Mouse (Mus musculus) heart, embryonic 13.5 days (tissue): ENCODE results near the gene Cela3b. TPM values are rescaled to one million over a fixed set of nuclear protein-coding genes. Genes with fewer than 3 reads are reported as not detected.
"Not testable (repeated sequence)": the region's sequence is repeated elsewhere in the genome, so short reads cannot be mapped to it uniquely, and the experiment has no call there.

Experiments used
- ATAC-seq: fragments of 200-750 bp; cut with Nextera tagmentation; 2 replicates; pipeline ENCODE4 v1.8.0; 2017; ENCODE audit warnings: moderate TSS enrichment; ENCODE audit not compliant: insufficient number of reproducible peaks, low FRiP score, low TSS enrichment; ENCODE audit errors: extremely low read depth
- H3K27ac ChIP-seq: fragments of 300-500 bp; sonication (generic); replicated peaks from 2 replicates; pipeline ENCODE4 v1.5.1; 2015; ENCODE audit warnings: moderate library complexity, mild to moderate bottlenecking, inconsistent platforms
- H3K27me3 ChIP-seq: fragments of 300-500 bp; sonication (generic); replicated peaks from 2 replicates; pipeline ENCODE4 v1.6.1; 2015; ENCODE audit warnings: mild to moderate bottlenecking, inconsistent platforms
- H3K36me3 ChIP-seq: fragments of 300-500 bp; sonication (generic); 2 replicates; pipeline ENCODE4 v1.6.1; 2015; ENCODE audit warnings: mild to moderate bottlenecking, inconsistent platforms
- H3K4me1 ChIP-seq: fragments of 300-500 bp; sonication (generic); 2 replicates; pipeline ENCODE4 v1.6.1; 2015; ENCODE audit warnings: inconsistent platforms
- H3K4me2 ChIP-seq: fragments of 300-500 bp; sonication (generic); 2 replicates; pipeline ENCODE4 v1.6.1; 2015; ENCODE audit warnings: inconsistent platforms, mild to moderate bottlenecking, moderate library complexity
- H3K4me3 ChIP-seq: fragments of 300-500 bp; sonication (generic); 2 replicates; pipeline ENCODE4 v1.5.1; 2015; ENCODE audit warnings: moderate library complexity, mild to moderate bottlenecking, inconsistent platforms
- H3K9ac ChIP-seq: fragments of 300-500 bp; sonication (generic); 2 replicates; pipeline ENCODE4 v1.6.1; 2015; ENCODE audit warnings: inconsistent platforms, mild to moderate bottlenecking, moderate library complexity
- H3K9me3 ChIP-seq: fragments of 300-500 bp; sonication (generic); 2 replicates; pipeline ENCODE4 v1.6.1; 2016; ENCODE audit warnings: inconsistent platforms
- WGBS: fragments of 180-500 bp; shearing (Covaris S2); methylation state at CpG from one replicate; pipeline ENCODE4 v1.1.7; 2015; ENCODE audit warnings: mixed read lengths; 5-methylcytosine and 5-hydroxymethylcytosine counted together
- polyA plus RNA-seq: library from polyadenylated mRNA; unstranded; fragments of >200 nt; fragmentation: Nextera tagmentation; extraction: Ambion mirVana; gene quantifications from 2 replicates; pipeline ENCODE4 v1.2.1, GENCODE M21; 2015

The Cela3b gene
- polyA plus RNA-seq, 1 experiment from 2014 or later: not detected

DNA sequence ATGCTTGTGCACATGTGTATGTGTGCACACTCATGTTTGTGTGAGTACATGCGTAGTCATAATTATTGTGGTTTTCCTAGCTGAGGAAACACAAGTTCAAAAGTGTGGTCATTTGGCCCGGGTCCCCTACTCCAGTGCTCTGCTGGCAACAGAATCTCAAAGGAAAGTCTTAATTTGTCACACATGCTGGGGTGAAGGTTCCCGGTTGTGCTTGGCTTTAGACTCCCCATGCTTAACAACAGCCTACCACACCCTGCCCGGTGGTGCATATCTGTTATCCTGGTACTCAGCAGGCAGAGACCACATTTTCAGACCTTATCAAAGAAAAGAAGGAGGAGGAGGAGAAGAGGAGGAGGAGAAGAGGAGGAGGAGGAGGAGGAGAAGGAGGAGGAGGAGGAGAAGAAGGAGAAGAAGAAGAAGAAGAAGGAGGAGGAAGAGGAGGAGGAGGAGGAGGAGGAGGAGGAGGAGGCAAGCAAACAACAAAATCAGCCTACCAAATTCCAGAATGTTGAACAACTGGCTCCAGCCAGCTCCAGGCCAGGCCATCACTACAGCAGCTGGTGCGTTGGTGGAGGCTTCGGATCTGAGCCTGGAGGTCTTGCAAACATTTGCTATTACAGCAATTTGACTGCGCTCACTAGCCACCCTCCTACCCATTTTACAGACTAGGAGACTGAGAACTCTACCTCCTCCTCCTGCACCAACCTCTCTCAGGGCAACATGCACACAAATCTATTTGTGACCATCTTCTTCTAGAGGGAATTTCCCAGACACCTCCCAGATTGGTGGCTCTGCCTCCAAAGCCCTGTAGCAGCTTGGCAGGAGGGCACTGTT lies 17.2 kb upstream of the Cela3b start:
- Histone ChIP-seq H3K9ac (no peak overlapping the region), H3K4me3 (no peak overlapping the region), H3K36me3 (no peaks in the 10 kb centered on the region), H3K4me1 (peaks cover 28% of the 10 kb centered on the region), H3K27ac (peak overlapping the region; percentile 59), H3K27me3 (no peaks in the 10 kb centered on the region), H3K9me3 (no peaks in the 10 kb centered on the region), H3K4me2 (no peak overlapping the region; the same call in 1 of the 2 replicates)
- no peak for ATAC-seq
- 52% methylated on average over 7 of the region's 7 CpGs for WGBS

GRCm38 (mm10) chr4:137445881-137446280 lies 15.5 kb upstream of the Cela3b start:
- Histone ChIP-seq H3K9ac (no peak overlapping the region), H3K36me3 (no peaks in the 10 kb centered on the region), H3K27me3 (no peaks in the 10 kb centered on the region), H3K27ac (no peak overlapping the region), H3K9me3 (0 out of 2 replicates have a peak, but pooled peaks cover 4% of the 10 kb centered on the region), H3K4me2 (no peak overlapping the region), H3K4me1 (peaks cover 28% of the 10 kb centered on the region), H3K4me3 (no peak overlapping the region)
- WGBS: 84% methylated on average over 4 of the region's 4 CpGs
- ATAC-seq: no peak

GRCm38 (mm10) chr4:137443625-137444024 lies 13.3 kb upstream of the Cela3b start:
- Histone ChIP-seq H3K9me3 (0 out of 2 replicates have a peak, but pooled peaks cover 4% of the 10 kb centered on the region), H3K4me3 (no peak overlapping the region), H3K4me1 (peaks cover 13% of the 10 kb centered on the region), H3K9ac (no peak overlapping the region), H3K36me3 (no peaks in the 10 kb centered on the region), H3K27me3 (no peaks in the 10 kb centered on the region), H3K4me2 (peak overlapping the region; percentile 47; the same call in 1 of the 2 replicates), H3K27ac (no peak overlapping the region)
- 22% methylated on average over 5 of the region's 5 CpGs for WGBS
- no peak for ATAC-seq

DNA sequence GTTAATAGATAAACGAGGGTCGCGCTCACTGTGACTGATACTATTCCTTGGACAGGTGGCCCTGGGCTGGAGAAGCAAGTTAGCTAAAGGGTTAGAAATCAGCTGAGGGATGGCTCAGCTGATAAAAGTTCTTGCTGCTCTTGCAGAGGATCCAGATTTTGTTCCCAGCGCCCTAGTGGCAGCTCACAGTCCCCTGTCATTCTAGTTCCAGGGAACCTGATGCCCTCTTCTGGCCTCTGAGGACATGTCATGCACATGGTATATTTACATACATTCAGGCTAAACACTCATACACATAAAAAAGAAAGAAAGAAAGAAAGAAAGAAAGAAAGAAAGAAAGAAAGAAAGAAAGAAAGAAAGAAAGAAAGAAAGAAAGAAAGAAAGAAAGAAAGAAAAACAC lies 11.0 kb upstream of the Cela3b start:
- no peak for ATAC-seq
- 0 out of 2 replicates have a peak, but pooled peaks cover 4% of the 10 kb centered on the region for H3K9me3 ChIP-seq
- 80% methylated on average over 4 of the region's 4 CpGs for WGBS
- no peak overlapping the region for H3K9ac ChIP-seq
- H3K4me3 ChIP-seq: no peak overlapping the region
- H3K27ac ChIP-seq: no peak overlapping the region
- H3K27me3 ChIP-seq: no peaks in the 10 kb centered on the region
- H3K36me3 ChIP-seq: no peaks in the 10 kb centered on the region
- no peak overlapping the region for H3K4me2 ChIP-seq
- H3K4me1 ChIP-seq: peaks cover 7% of the 10 kb centered on the region; the same call in 1 of the 2 replicates

GRCm38 (mm10) chr4:137438842-137439241 lies 8.5 kb upstream of the Cela3b start:
- Histone ChIP-seq H3K27ac (no peak overlapping the region), H3K27me3 (no peaks in the 10 kb centered on the region), H3K9ac (no peak overlapping the region), H3K4me2 (no peak overlapping the region), H3K4me3 (no peak overlapping the region), H3K9me3 (0 out of 2 replicates have a peak, but pooled peaks cover 4% of the 10 kb centered on the region), H3K4me1 (peaks cover 6% of the 10 kb centered on the region; the same call in 1 of the 2 replicates), H3K36me3 (no peaks in the 10 kb centered on the region)
- 70% methylated on average over 8 of the region's 8 CpGs for WGBS
- no peak for ATAC-seq

- Histone ChIP-seq H3K4me1 (peaks cover 8% of the 10 kb centered on the region; the same call in 1 of the 2 replicates), H3K9ac (no peak overlapping the region), H3K4me2 (no peak overlapping the region), H3K27me3 (no peaks in the 10 kb centered on the region), H3K4me3 (no peak overlapping the region), H3K27ac (no peak overlapping the region), H3K36me3 (no peaks in the 10 kb centered on the region), H3K9me3 (0 out of 2 replicates have a peak, but pooled peaks cover 4% of the 10 kb centered on the region)
- ATAC-seq: no peak
- 91% methylated on average over 8 of the region's 8 CpGs for WGBS
These were observed 6.8 kb upstream of the Cela3b start for GRCm38 (mm10) chr4:137436979-137437669.

GRCm38 (mm10) chr4:137432700-137433550 lies 2.6 kb upstream of the Cela3b start:
- not testable (repeated sequence) for H3K9me3 ChIP-seq
- 43% methylated on average over 10 of the region's 10 CpGs for WGBS

DNA sequence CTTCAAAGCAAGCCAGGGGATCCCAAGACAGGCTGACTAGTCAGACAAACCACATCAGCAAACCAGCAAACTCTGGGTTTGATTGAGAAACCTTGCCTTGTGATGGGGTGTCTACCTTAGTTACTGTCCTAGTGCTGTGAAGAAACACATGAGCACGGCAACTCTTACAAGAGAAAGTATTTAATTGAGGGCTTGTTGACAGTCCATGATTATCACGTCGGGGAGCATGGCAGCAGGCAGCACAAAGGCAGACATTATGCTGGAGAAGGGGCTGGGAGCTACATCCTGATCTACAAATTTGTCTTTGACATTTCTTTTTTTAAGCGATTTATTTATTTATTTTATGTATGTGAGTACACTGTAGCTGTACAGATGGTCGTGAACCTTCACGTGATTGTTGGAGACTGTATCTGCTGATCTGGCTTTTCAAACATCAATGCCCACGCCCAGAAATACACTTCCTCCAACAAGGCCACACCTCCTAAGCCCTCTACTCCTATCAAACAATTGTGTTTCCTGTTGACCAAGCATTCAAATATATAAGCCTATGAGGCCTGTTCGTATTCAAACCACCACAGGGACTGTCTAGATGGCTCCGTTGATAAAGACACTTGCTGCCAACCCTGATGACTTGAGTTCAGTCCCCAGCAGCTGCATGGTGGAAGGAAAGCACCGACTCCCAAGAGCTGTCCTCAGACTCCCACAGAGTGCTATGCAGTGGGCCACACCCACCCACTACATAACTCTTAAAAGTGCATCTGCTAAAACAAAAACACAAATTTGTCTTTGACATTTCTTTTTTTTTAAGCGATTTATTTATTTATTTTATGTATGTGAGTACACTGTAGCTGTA lies 12.4 kb downstream of the Cela3b start:
- Histone ChIP-seq H3K4me1 (no peaks in the 10 kb centered on the region; the same call in 1 of the 2 replicates), H3K36me3 (no peaks in the 10 kb centered on the region), H3K27ac (no peak overlapping the region), H3K27me3 (no peaks in the 10 kb centered on the region), H3K9me3 (no peaks in the 10 kb centered on the region), H3K9ac (no peak overlapping the region), H3K4me3 (no peak overlapping the region), H3K4me2 (no peak overlapping the region)
- WGBS: 56% methylated on average over 11 of the region's 11 CpGs
- ATAC-seq: no peak

More at GRCm38 (mm10) chr4:137432700-137433550, 2.6 kb upstream of the Cela3b start:
- not testable (repeated sequence) for H3K9ac ChIP-seq, ATAC-seq, H3K4me2 ChIP-seq, H3K27me3 ChIP-seq, H3K4me1 ChIP-seq, H3K36me3 ChIP-seq, H3K4me3 ChIP-seq
- H3K27ac ChIP-seq: peak overlapping the region; percentile 51

GRCm38 (mm10) chr4:137414936-137415335 lies 15.4 kb downstream of the Cela3b start:
- Histone ChIP-seq H3K4me3 (no peak overlapping the region), H3K9ac (no peak overlapping the region), H3K4me1 (peaks cover 7% of the 10 kb centered on the region; the same call in 1 of the 2 replicates), H3K9me3 (no peaks in the 10 kb centered on the region), H3K4me2 (no peak overlapping the region), H3K27me3 (no peaks in the 10 kb centered on the region), H3K36me3 (no peaks in the 10 kb centered on the region), H3K27ac (no peak overlapping the region)
- WGBS: 65% methylated on average over 1 of the region's 1 CpGs
- ATAC-seq: no peak

GRCm38 (mm10) chr4:137412185-137412709 lies 18.1 kb downstream of the Cela3b start:
- WGBS: 54% methylated on average over 7 of the region's 7 CpGs
- not testable (repeated sequence) for ATAC-seq
- H3K27ac ChIP-seq: peak overlapping the region; percentile 8; the same call in 1 of the 2 replicates

More at GRCm38 (mm10) chr4:137412185-137412709, 18.1 kb downstream of the Cela3b start:
- H3K4me2 ChIP-seq, H3K36me3 ChIP-seq, H3K9me3 ChIP-seq, H3K9ac ChIP-seq, H3K4me3 ChIP-seq, H3K27me3 ChIP-seq, H3K4me1 ChIP-seq: not testable (repeated sequence)
